Mouse (Mus musculus) G1E (cell line): ENCODE data around the gene Ankfy1. TPM values are rescaled to one million over a fixed set of nuclear protein-coding genes. Genes with fewer than 3 reads are reported as not detected.
"Not testable (repeated sequence)": the region's sequence is repeated elsewhere in the genome, so short reads cannot be mapped to it uniquely, and the experiment has no call there.

Experiments used
- ATAC-seq: 2 replicates; pipeline ENCODE4 v1.8.0; 2016; ENCODE audit warnings: mild to moderate bottlenecking; ENCODE audit not compliant: insufficient number of reproducible peaks, poor library complexity, low FRiP score, severe bottlenecking; ENCODE audit errors: extremely low read depth
- DNase-seq: peaks from one replicate; pipeline ENCODE4 v3.0.0; 2012; ENCODE audit warnings: low spot score
- H3K27me3 ChIP-seq: 2 replicates; pipeline ENCODE4 v1.6.1; 2012; ENCODE audit warnings: mild to moderate bottlenecking, low read length, inconsistent platforms; ENCODE audit not compliant: insufficient read depth
- H3K36me3 ChIP-seq: replicated peaks from 2 replicates; pipeline ENCODE3; 2012; ENCODE audit warnings: mild to moderate bottlenecking, inconsistent platforms
- H3K4me1 ChIP-seq: 2 replicates; pipeline ENCODE4 v1.6.1; 2012; ENCODE audit warnings: low read depth, low read length, inconsistent platforms, mixed read lengths; ENCODE audit not compliant: insufficient read depth
- H3K4me3 ChIP-seq: 2 replicates; pipeline ENCODE4 v1.5.1; 2012; ENCODE audit warnings: low read depth, mild to moderate bottlenecking, inconsistent platforms, low read length, moderate library complexity, mixed read lengths
- H3K9me3 ChIP-seq: replicated peaks from 2 replicates; pipeline ENCODE4 v1.6.1; 2012; ENCODE audit warnings: inconsistent platforms
- CTCF ChIP-seq: IDR thresholded peaks from 2 replicates; pipeline ENCODE4 v1.5.1; 2012; ENCODE audit warnings: low read depth, low read length, inconsistent platforms, mixed read lengths
- GATA1 ChIP-seq: IDR thresholded peaks from 2 replicates; pipeline ENCODE4 v1.6.1; 2012; ENCODE audit warnings: borderline replicate concordance, low read length, inconsistent platforms, mixed read lengths
- GATA2 ChIP-seq: IDR thresholded peaks from 2 replicates; pipeline ENCODE4 v1.6.1; 2012; ENCODE audit warnings: low read depth, low read length, inconsistent platforms, borderline replicate concordance
- POLR2AphosphoS5 ChIP-seq: IDR thresholded peaks from 2 replicates; pipeline ENCODE4 v1.6.1; 2012; ENCODE audit warnings: low read depth, low read length, inconsistent platforms; ENCODE audit not compliant: insufficient replicate concordance
- TAL1 ChIP-seq: conservative IDR thresholded peaks from 2 replicates; pipeline ENCODE4 v1.6.1; 2012; ENCODE audit warnings: low read depth, low read length, inconsistent platforms, mixed read lengths
- polyA plus RNA-seq: library from polyadenylated mRNA; stranded (reverse); fragments of >175 nt; gene quantifications from 2 replicates; pipeline ENCODE4 v1.2.3, GENCODE M21; 2012
- total RNA-seq, 2 experiments: library from RNA; stranded (forward) in 1 of 2; stranded (reverse) in 1 of 2; fragments of 200-1000 nt in 1 of 2; fragments of >200 nt in 1 of 2; fragmentation: Nextera tagmentation in 1 of 2; gene quantifications; 2 replicates each; pipeline ENCODE4 v1.2.3; 2014 to 2017

Gene Ankfy1
- total and polyA plus RNA-seq, 3 experiments: 26.5 to 80.8 (median 63.6) TPM

DNA sequence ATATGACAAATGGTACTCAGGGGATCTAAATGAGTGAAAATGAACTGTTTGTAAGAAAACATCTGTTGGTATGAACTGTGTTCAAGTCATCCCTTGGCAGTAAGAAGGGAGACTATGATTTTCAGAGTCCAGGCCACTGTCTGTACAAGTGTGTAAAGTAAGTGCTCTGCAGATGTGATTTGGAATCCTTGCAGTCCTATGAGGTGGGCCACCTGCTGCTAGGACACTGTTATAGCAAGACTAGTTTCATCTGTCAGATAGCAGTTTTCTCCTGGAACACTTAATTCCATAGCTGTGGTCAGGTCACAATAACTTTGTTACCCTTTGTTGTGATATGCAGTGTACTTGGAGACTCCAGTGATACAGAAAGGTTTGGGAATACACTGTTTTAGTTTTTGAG lies 36.2 kb downstream of the Ankfy1 start:
- peaks cover 80% of the 10 kb centered on the region for H3K36me3 ChIP-seq
- no peaks in the 10 kb centered on the region for H3K27me3 ChIP-seq
- H3K9me3 ChIP-seq: no peaks in the 10 kb centered on the region
- ATAC-seq (no peak), DNase-seq (no peak)
- peaks cover 11% of the 10 kb centered on the region for H3K4me1 ChIP-seq
- H3K4me3 ChIP-seq: no peak overlapping the region
- TF ChIP-seq TAL1 (no peak), GATA2 (no peak), GATA1 (no peak), CTCF (no peak), POLR2AphosphoS5 (no peak)

DNA sequence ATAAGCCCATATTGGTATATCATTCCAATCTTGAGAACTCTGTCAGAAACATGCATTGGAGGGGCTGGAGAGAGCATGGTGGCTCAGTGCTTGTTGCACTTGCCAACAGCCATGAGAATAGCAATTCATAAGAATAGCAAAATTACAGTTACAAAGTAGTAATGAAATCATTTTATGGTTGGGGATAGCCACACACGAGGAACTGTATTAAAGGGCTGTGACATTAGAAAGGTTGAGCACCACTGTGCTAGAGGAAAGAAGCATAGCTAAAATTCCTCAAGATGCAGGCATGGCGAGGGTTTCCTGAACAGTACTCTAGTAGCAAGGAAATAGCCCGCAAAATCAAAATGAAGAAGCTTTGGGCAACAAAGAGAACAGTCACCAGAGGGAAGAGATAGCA lies 43.9 kb downstream of the Ankfy1 start:
- Histone ChIP-seq H3K9me3 (no peaks in the 10 kb centered on the region), H3K27me3 (no peaks in the 10 kb centered on the region), H3K36me3 (peaks cover 95% of the 10 kb centered on the region), H3K4me1 (no peaks in the 10 kb centered on the region), H3K4me3 (no peak overlapping the region)
- ATAC-seq (no peak), DNase-seq (no peak)
- TF ChIP-seq GATA1 (no peak), CTCF (no peak), POLR2AphosphoS5 (no peak)

DNA sequence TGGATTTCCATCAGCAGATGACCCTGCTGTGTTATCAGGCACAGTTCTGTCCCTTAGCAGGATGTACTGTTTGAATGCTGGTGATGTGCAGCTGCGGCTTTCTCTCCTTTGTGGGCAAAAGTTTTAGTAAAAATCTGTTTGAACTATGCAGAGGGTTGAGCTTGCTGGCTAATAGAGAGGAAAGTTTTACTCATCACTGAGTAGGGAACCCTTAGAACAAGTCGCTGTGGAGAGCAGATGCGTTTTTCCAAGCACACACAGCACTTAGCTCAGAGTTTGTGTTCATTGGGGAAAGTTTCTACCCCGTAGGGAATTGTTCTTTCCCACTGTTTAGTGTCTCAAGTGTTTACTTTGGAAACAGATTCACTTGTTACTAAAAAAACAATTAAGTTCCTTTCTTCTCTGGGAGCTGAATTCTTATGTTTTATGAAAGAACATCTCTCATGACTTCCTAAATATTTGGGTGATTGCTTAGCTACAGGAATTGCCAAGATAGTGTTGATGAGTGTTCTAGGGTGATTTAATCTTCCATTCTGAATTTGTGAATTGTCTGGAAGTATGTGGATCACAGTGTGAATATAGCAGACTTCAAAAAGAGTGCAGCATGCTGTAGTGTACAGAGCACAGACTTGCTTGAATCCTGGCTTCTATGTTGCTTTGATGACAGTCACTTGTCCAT lies 45.2 kb downstream of the Ankfy1 start:
- Histone ChIP-seq H3K4me3 (no peak overlapping the region), H3K9me3 (no peaks in the 10 kb centered on the region), H3K36me3 (peaks cover 95% of the 10 kb centered on the region), H3K4me1 (no peaks in the 10 kb centered on the region; the same call in 1 of the 2 replicates), H3K27me3 (no peaks in the 10 kb centered on the region)
- DNase-seq (no peak), ATAC-seq (no peak)
- TF ChIP-seq TAL1 (no peak), GATA2 (no peak), GATA1 (no peak), POLR2AphosphoS5 (no peak), CTCF (no peak)

DNA sequence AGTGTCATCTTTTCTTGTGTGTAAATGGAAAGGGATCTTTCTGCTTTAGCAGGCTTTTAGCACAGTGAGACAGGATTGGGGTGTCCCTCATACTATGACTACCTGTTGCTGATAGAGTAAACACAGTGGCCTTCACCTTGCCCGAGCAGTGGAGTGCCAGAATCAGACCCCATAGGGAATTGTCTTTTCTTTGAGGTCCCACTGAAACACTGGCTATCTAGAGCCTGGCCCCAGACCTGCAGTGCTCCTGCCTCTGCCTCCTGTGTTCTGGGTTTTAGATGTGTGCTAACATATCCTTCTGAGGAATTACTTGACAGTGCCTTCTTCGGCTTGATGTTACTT lies 45.7 kb downstream of the Ankfy1 start:
- no peak for TF ChIP-seq POLR2AphosphoS5
- no peak for TF ChIP-seq CTCF
- no peak for TF ChIP-seq TAL1
- no peak for TF ChIP-seq GATA1
- no peak for TF ChIP-seq GATA2
- DNase-seq: no peak

DNA sequence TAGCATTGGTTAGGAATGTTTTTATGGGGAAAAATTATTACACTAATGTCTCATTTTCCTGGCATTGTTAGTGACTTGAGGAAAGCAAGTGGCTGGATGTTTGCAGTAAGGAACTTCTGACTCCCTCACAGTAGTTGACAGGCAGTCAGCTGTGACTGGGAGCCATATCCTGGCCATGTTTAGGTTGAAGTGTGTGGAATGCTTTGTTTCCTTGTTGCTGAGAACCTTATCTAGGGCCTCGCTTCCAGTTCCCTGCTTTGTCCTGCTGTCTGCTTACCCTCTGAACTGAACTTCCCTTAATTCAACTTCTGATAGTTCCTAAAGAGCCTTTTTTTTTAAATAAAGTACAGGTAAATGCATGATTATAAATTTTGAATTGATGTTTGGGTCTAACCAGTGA lies 46.5 kb downstream of the Ankfy1 start:
- peaks cover 93% of the 10 kb centered on the region for H3K36me3 ChIP-seq
- DNase-seq (no peak), ATAC-seq (no peak)
- no peaks in the 10 kb centered on the region for H3K9me3 ChIP-seq
- TF ChIP-seq GATA2: no peak
- no peak for TF ChIP-seq CTCF
- no peak for TF ChIP-seq TAL1
- TF ChIP-seq POLR2AphosphoS5: no peak
- no peak for TF ChIP-seq GATA1
- no peaks in the 10 kb centered on the region; the same call in 1 of the 2 replicates for H3K4me1 ChIP-seq
- H3K4me3 ChIP-seq: no peak overlapping the region
- H3K27me3 ChIP-seq: no peaks in the 10 kb centered on the region

More for the DNA sequence above, 45.7 kb downstream of the Ankfy1 start:
- Histone ChIP-seq H3K4me3 (no peak overlapping the region), H3K27me3 (no peaks in the 10 kb centered on the region), H3K36me3 (peaks cover 95% of the 10 kb centered on the region), H3K9me3 (no peaks in the 10 kb centered on the region), H3K4me1 (no peaks in the 10 kb centered on the region; the same call in 1 of the 2 replicates)
- no peak for ATAC-seq

DNA sequence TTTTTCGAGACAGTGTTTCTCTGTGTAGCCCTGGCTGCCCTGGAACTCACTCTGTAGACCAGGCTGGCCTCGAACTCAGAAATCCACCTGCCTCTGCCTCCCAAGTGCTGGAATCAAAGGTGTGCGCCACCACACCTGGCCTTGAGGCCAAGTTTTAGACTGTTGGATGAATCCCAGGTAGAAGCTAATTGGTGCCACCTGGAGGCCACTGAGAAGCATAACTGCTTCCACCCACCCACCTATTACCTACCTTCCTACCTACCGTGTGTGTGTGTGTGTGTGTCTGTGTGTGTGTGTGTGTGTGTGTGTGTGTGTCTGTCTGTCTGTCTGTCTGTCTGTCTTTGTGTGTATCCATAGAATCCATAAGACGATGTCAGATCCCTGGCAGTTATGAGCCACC lies 47.7 kb downstream of the Ankfy1 start:
- peaks cover 92% of the 10 kb centered on the region for H3K36me3 ChIP-seq
- H3K27me3 ChIP-seq, H3K4me1 ChIP-seq, H3K4me3 ChIP-seq, ATAC-seq, H3K9me3 ChIP-seq, DNase-seq: not testable (repeated sequence)

DNA sequence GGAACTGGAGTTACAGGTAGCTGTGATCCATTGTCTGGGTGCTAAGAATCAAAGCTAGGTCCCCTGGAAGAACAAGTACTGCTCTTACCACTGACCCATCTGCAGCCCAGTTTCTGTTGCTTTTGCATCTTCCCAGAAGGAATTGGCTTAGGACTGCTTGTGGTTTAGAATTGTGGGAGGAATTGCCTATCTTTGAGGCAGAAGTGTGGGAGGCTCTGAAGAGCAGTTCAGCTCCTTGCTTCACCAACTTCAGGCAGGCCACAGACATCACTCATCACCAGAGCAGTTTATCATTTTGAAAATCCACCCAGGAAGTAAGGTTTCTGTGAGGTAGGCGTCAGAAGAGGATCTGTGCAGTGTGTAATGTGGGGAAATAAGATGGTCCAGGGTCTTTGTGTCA lies 49.2 kb downstream of the Ankfy1 start:
- ATAC-seq: no peak
- TF ChIP-seq POLR2AphosphoS5 (no peak), TAL1 (no peak), GATA1 (no peak), GATA2 (no peak), CTCF (no peak)
- Histone ChIP-seq H3K9me3 (no peaks in the 10 kb centered on the region), H3K27me3 (no peaks in the 10 kb centered on the region), H3K36me3 (peaks cover 91% of the 10 kb centered on the region), H3K4me1 (no peaks in the 10 kb centered on the region; the same call in 1 of the 2 replicates), H3K4me3 (no peak overlapping the region)
- no peak for DNase-seq
